Mouse (Mus musculus): Measurements from ENCODE around the gene Ddhd1.

DNA sequence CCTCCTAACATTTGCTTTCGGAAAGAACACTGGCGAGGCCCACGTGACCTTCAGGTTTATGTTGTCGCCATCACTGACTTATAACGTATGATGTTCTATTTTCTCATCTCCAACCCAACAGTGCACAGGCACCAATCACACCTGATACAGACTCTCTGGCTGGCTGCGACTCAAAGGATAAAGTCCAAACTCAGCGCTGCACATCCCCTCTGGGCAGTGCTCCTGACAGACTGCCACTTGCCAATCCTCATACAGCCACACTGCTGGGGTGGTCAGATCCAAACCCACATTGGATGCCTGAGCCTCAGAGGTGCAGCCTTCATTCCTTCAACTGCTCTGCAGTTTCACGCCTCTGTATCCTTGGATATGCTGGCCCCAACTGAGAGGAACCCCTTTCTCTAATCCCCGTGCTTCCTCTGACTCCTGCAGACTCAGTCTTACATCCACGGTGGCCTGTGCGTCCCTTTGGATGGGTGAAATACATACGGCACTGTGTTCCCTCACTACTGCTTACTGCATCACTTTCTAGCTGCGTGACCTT lies 3.0 kb downstream of the Ddhd1 start:
- TF ChIP-seq CTCF (IDR thresholded peaks at IDR 0.05; ENCODE audit: low read depth, low read length) (no peak), GATA1 (IDR thresholded peaks at IDR 0.05; ENCODE audit: borderline replicate concordance, low read length) (no peak), GATA2 (IDR thresholded peaks at IDR 0.05; ENCODE audit: borderline replicate concordance, low read depth, low read length) (no peak), TAL1 (conservative IDR thresholded peaks at IDR 0.05; ENCODE audit: low read depth, low read length) (no peak)
